Mouse (Mus musculus) cerebellum, postnatal 36 days (tissue): ENCODE results near the gene Cnn2.

ENCODE experiments used
- DNase-seq, 2 experiments: peaks; one replicate each; pipeline ENCODE4 v3.0.0; 2021 to 2022; ENCODE audit warnings: mixed read lengths in 2 of 2

Gene Cnn2

GRCm38 (mm10) chr10:79991548-79991947, 3.2 kb downstream of the Cnn2 start:
- no peak for DNase-seq

GRCm38 (mm10) chr10:79994397-79995115, 6.2 kb downstream of the Cnn2 start:
- no peak for DNase-seq

- no peak for DNase-seq
Observed at GRCm38 (mm10) chr10:79995636-79996035, 7.3 kb downstream of the Cnn2 start.

- DNase-seq = peak; percentile 98
Observed at GRCm38 (mm10) chr10:79996272-79997033, 8.1 kb downstream of the Cnn2 start, which contains the start of gene Abca7. Gene Abca7, plus strand, starts transcription at chr10:79996494.

- peak; percentile 78 to 83 for DNase-seq
Observed at GRCm38 (mm10) chr10:79997034-79997760, 8.8 kb downstream of the Cnn2 start.

GRCm38 (mm10) chr10:79997819-79998218, 9.4 kb downstream of the Cnn2 start:
- DNase-seq = peak; percentile 62 to 70

GRCm38 (mm10) chr10:80001945-80002344, 13.6 kb downstream of the Cnn2 start:
- no peak for DNase-seq

- DNase-seq = peak in 1 of 2 experiments; percentile 11
Observed at GRCm38 (mm10) chr10:80002829-80003228, 14.4 kb downstream of the Cnn2 start.

GRCm38 (mm10) chr10:80003374-80004232, 15.2 kb downstream of the Cnn2 start:
- no peak for DNase-seq

GRCm38 (mm10) chr10:80004233-80004705, 15.9 kb downstream of the Cnn2 start:
- DNase-seq = no peak

GRCm38 (mm10) chr10:80011740-80012139, 23.4 kb downstream of the Cnn2 start:
- DNase-seq = peak in 1 of 2 experiments; percentile 5

GRCm38 (mm10) chr10:80013609-80014008, 25.2 kb downstream of the Cnn2 start:
- DNase-seq = peak in 1 of 2 experiments; percentile 6

- DNase-seq = peak in 1 of 2 experiments; percentile 5
Observed at GRCm38 (mm10) chr10:80014484-80015290, 26.3 kb downstream of the Cnn2 start.

- no peak for DNase-seq
Observed at GRCm38 (mm10) chr10:80015583-80015982, 27.2 kb downstream of the Cnn2 start.

GRCm38 (mm10) chr10:80016511-80016910, 28.1 kb downstream of the Cnn2 start, which contains the start of gene Arhgap45:
Gene Arhgap45, plus strand, starts transcription at chr10:80016653.
- DNase-seq = no peak

- DNase-seq = no peak
Observed at GRCm38 (mm10) chr10:80016931-80017330, 28.5 kb downstream of the Cnn2 start.

GRCm38 (mm10) chr10:80017361-80017760, 29.0 kb downstream of the Cnn2 start:
- no peak for DNase-seq

GRCm38 (mm10) chr10:80017771-80018170, 29.4 kb downstream of the Cnn2 start:
- DNase-seq = no peak

- no peak for DNase-seq
Observed at GRCm38 (mm10) chr10:80018739-80019297, 30.4 kb downstream of the Cnn2 start.

- no peak for DNase-seq
Observed at GRCm38 (mm10) chr10:80019471-80020131, 31.2 kb downstream of the Cnn2 start.
